ENCODE assay signal across 11 mouse cellular contexts in the genomic region with DNA sequence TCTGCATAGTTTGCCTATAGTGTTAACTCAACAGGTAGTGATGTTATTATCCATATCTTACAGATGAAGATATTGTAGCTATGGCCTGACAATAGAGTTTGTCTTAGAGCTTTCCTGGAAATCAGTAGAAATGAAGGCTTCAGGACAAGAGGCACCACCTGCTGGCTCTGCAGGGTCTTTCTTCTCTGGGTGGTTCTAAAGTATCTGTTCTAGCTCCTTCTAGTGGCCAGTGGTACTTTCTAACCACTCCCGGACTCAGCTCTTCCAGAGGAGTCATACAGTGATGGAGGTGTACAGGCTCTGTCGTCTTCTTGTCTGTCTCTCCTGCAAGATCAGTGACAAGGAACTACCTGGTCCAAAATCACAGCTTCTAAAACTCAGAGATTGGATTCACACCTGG. TPM values are rescaled to one million over a fixed set of nuclear protein-coding genes. Genes with fewer than 3 reads are reported as not detected.
DNase-seq lines count a peak whose midpoint lies in the region.
"Had no signal": no experiment of that assay in that cellular context is flagged by ENCODE, and none has a peak within 500 bp of the region (broad histone marks: within the 10 kb centered on the region; RNA-seq: fewer than 3 reads in every experiment).

No protein-coding gene starts in this region.

- peak; percentile 20 for DNase-seq in adrenal gland, postnatal 14 days
- DNase-seq in adrenal gland, postnatal 10 days: no peak
- peak; percentile 42 for DNase-seq in kidney, postnatal 10 days
- DNase-seq in kidney, adult 11 months: no peak
- peak; percentile 40 for DNase-seq in testis, postnatal 10 days (ENCODE audit: low spot score)
- no peak for DNase-seq in testis, postnatal 14 days (ENCODE audit: low spot score)
- no peak for DNase-seq in natural killer cell, adult 2 months (ENCODE audit: low spot score in 2 of 2)
- DNase-seq in cerebellum, adult 9-10 months: no peak
- DNase-seq: cerebellum, adult 11-12 months; embryo, embryonic 11 days; left cerebral cortex, postnatal 4 days had no signal

RNA-seq across cellular contexts. Expression of gene Hacd2, which starts 46.7 kb away (rescaled TPM):
- total RNA-seq in adrenal gland, postnatal 14 days (2021): 39.1 and 50.5 TPM in 2 replicates
- total RNA-seq in adrenal gland, postnatal 10 days (2021): 10 to 100 TPM; 33.2 to 50.3 TPM

Comparison
In these comparisons a context has a peak if more than half of its experiments do, and no peak if none do; other contexts are left out.
1. DNase-seq: peak in adrenal gland, postnatal 14 days (single experiment), kidney, postnatal 10 days (single experiment) and testis, postnatal 10 days (single experiment); none in adrenal gland, postnatal 10 days (single experiment), kidney, adult 11 months (single experiment), testis, postnatal 14 days (single experiment), natural killer cell, adult 2 months (0 of 2) and cerebellum, adult 9-10 months (single experiment).